Mouse (Mus musculus) forebrain, embryonic 16.5 days (tissue): Measurements from ENCODE around the gene Extl1. TPM values are rescaled to one million over a fixed set of nuclear protein-coding genes. Genes with fewer than 3 reads are reported as not detected.
A peak's percentile ranks its signal among the peaks of the same experiment; 100 is the strongest.

Experiments used
- ATAC-seq: fragments of 200-750 bp; cut with Nextera tagmentation; 2 replicates; pipeline ENCODE4 v1.8.0; 2017; ENCODE audit warnings: mild to moderate bottlenecking, moderate library complexity
- H3K27ac ChIP-seq: fragments of 300-500 bp; sonication (generic); 2 replicates; pipeline ENCODE4 v1.5.1; 2014; ENCODE audit warnings: low read length, control low read depth
- H3K27me3 ChIP-seq: fragments of 300-500 bp; sonication (generic); replicated peaks from 2 replicates; pipeline ENCODE4 v1.6.1; 2014; ENCODE audit warnings: low read length; ENCODE audit not compliant: control insufficient read depth, insufficient read depth
- H3K36me3 ChIP-seq: fragments of 300-500 bp; sonication (generic); 2 replicates; pipeline ENCODE4 v1.6.1; 2014; ENCODE audit not compliant: control insufficient read depth, insufficient read depth
- H3K4me1 ChIP-seq: fragments of 300-500 bp; sonication (generic); replicated peaks from 2 replicates; pipeline ENCODE4 v1.6.1; 2014; ENCODE audit warnings: low read length; ENCODE audit not compliant: control insufficient read depth, insufficient read depth
- H3K4me2 ChIP-seq: fragments of 300-500 bp; sonication (generic); 2 replicates; pipeline ENCODE4 v1.6.1; 2014; ENCODE audit warnings: mild to moderate bottlenecking, low read length, control low read depth
- H3K4me3 ChIP-seq: fragments of 300-500 bp; sonication (generic); replicated peaks from 2 replicates; pipeline ENCODE4 v1.5.1; 2014; ENCODE audit warnings: mild to moderate bottlenecking, low read length, control low read depth
- H3K9ac ChIP-seq: fragments of 300-500 bp; sonication (generic); replicated peaks from 2 replicates; pipeline ENCODE4 v1.6.1; 2014; ENCODE audit warnings: low read depth, low read length, control low read depth
- H3K9me3 ChIP-seq: fragments of 300-500 bp; sonication (generic); 2 replicates; pipeline ENCODE4 v1.6.1; 2016; ENCODE audit warnings: low read length; ENCODE audit not compliant: control insufficient read depth
- WGBS: fragments of 180-500 bp; shearing (Covaris S2); extraction: QIAGEN DNeasy Blood & Tissue Kit; methylation state at CpG from one replicate; pipeline ENCODE4 v1.1.7; 2014; 5-methylcytosine and 5-hydroxymethylcytosine counted together
- polyA plus RNA-seq: library from polyadenylated mRNA; unstranded; fragments of >200 nt; fragmentation: Nextera tagmentation; extraction: Ambion mirVana; gene quantifications from 2 replicates; pipeline ENCODE4 v1.2.1, GENCODE M21; 2015

Extl1 gene
- polyA plus RNA-seq, 1 experiment from 2014 or later, result 0.56 TPM

DNA sequence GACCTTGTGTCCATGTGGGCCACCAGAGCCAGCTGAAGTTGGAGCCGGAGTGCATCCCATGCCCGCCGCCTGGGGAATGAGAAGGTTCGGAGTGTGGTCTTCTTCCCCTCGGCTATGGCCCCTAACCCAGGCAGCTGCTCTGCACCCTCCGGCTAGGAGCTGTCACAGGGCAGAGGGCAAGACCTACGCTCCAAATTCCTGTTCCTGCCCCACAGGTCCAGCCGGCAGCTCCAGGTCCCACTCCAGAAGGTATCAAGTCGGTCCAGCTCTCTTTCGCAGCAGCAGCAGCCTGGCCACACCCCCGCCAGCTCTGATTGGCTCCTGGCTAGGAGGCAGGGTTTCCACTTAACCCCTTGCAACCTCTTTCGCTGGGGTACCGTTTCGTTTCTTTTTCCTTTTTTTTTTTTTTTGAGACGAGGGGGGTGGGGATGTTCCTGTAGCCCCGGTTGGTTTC is 11.3 kb downstream of the Extl1 start:
- WGBS, result under 1% methylated on average over 16 of the region's 16 CpGs
- H3K27me3 ChIP-seq, result peaks cover 31% of the 10 kb centered on the region
- H3K27ac ChIP-seq, result no peak overlapping the region
- ATAC-seq, result peak; percentile 88
- peaks cover 18% of the 10 kb centered on the region for H3K4me1 ChIP-seq
- peak overlapping the region; percentile 56 for H3K9ac ChIP-seq
- peak overlapping the region; percentile 98 for H3K4me2 ChIP-seq
- peak overlapping the region; percentile 59 for H3K4me3 ChIP-seq
- H3K9me3 ChIP-seq, result no peaks in the 10 kb centered on the region
- no peaks in the 10 kb centered on the region for H3K36me3 ChIP-seq

GRCm38 (mm10) chr4:134371316-134371855 is 12.3 kb downstream of the Extl1 start:
- peaks cover 18% of the 10 kb centered on the region for H3K4me1 ChIP-seq

GRCm38 (mm10) chr4:134370649-134371221 is 12.9 kb downstream of the Extl1 start:
- peak; percentile 13; the same call in 1 of the 2 replicates for ATAC-seq
- Histone ChIP-seq H3K36me3 (no peaks in the 10 kb centered on the region), H3K27ac (no peak overlapping the region), H3K4me3 (peak overlapping the region; percentile 22), H3K9me3 (no peaks in the 10 kb centered on the region), H3K27me3 (peaks cover 31% of the 10 kb centered on the region), H3K4me1 (peaks cover 18% of the 10 kb centered on the region), H3K4me2 (peak overlapping the region; percentile 98), H3K9ac (no peak overlapping the region)
- WGBS, result 1% methylated on average over 18 of the region's 18 CpGs

More at GRCm38 (mm10) chr4:134371316-134371855, 12.3 kb downstream of the Extl1 start:
- ATAC-seq, result no peak
- no peak overlapping the region for H3K9ac ChIP-seq
- no peak overlapping the region for H3K27ac ChIP-seq
- H3K9me3 ChIP-seq, result no peaks in the 10 kb centered on the region
- H3K4me3 ChIP-seq, result peak overlapping the region; percentile 59
- peak overlapping the region; percentile 98 for H3K4me2 ChIP-seq
- H3K27me3 ChIP-seq, result peaks cover 31% of the 10 kb centered on the region
- H3K36me3 ChIP-seq, result no peaks in the 10 kb centered on the region
- 2% methylated on average over 17 of the region's 17 CpGs for WGBS

DNA sequence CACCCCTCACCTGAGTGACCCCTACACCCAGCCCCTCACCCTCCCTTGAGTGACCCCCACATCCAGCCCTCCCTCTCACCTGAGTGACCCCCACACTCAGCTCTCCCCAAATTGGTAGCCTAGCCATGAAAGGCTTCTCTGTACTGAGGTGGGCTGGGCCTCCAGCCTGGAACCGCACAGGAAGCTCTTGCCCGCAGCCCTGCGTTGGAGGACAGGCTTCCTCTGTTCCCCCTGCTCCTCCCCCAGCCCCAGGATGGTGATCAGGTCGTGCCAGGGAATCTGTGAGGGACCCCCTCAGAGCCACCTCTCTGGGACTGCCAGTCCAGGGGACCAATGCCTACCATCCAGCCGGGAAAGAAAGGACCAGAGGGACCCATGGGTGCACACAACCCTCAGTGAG is 18.4 kb downstream of the Extl1 start:
- Histone ChIP-seq H3K27me3 (peaks cover 12% of the 10 kb centered on the region), H3K4me2 (no peak overlapping the region), H3K27ac (no peak overlapping the region), H3K4me3 (no peak overlapping the region), H3K36me3 (no peaks in the 10 kb centered on the region), H3K9me3 (no peaks in the 10 kb centered on the region), H3K9ac (no peak overlapping the region), H3K4me1 (no peaks in the 10 kb centered on the region)
- 53% methylated on average over 5 of the region's 5 CpGs for WGBS
- ATAC-seq, result no peak

DNA sequence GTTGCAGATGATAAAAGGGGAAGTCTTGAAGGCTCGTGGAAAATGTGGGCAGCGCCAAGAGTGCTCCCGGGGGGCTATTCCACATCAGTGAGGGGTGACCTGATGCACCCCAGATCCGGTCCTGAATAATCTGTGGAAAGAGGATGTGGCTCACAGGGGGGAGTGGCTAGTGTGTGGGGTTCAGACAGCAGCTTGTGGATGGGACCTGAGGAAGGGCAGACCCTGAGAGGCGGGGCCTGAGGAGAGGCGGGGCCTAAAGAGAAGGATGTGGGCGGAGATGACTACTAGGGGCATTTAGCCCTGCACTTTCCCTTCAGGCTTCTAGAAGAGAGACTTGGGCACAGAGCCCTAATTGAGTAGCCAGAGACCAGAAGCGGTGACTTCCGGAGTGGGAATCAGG is 21.1 kb downstream of the Extl1 start:
- no peak overlapping the region for H3K4me3 ChIP-seq
- H3K4me2 ChIP-seq, result no peak overlapping the region
- ATAC-seq, result no peak

DNA sequence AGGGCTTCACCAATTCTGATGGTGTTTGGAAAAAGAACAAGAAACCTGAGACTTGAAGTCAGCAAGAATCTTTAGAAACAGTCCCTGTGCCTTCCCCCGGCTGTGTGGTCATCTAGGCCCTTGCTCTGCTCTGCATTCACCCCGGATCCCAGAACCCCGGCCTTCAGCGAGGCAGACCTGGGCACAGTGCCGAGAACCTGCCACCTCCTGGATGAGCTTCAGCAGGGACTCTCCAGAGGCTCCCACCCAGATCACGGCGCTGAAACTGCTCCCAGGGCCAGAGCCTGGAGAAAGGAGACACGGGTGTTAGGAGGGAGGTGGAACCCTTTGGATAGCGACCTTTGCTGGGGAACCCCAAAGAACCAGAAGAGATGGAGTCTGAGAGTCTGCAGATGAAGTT is 21.5 kb downstream of the Extl1 start:
- no peaks in the 10 kb centered on the region for H3K27me3 ChIP-seq

More for the DNA sequence above, 21.1 kb downstream of the Extl1 start:
- Histone ChIP-seq H3K36me3 (no peaks in the 10 kb centered on the region), H3K4me1 (no peaks in the 10 kb centered on the region; the same call in 1 of the 2 replicates), H3K27ac (no peak overlapping the region), H3K27me3 (no peaks in the 10 kb centered on the region), H3K9ac (no peak overlapping the region), H3K9me3 (no peaks in the 10 kb centered on the region)
- WGBS, result 19% methylated on average over 9 of the region's 9 CpGs

GRCm38 (mm10) chr4:134361215-134361614 is 22.4 kb downstream of the Extl1 start:
- H3K9ac ChIP-seq, result no peak overlapping the region
- H3K4me3 ChIP-seq, result no peak overlapping the region
- no peaks in the 10 kb centered on the region for H3K9me3 ChIP-seq
- 58% methylated on average over 5 of the region's 5 CpGs for WGBS
- no peak overlapping the region for H3K4me2 ChIP-seq
- H3K27me3 ChIP-seq, result no peaks in the 10 kb centered on the region
- no peaks in the 10 kb centered on the region for H3K36me3 ChIP-seq
- no peak overlapping the region for H3K27ac ChIP-seq
- peaks cover 5% of the 10 kb centered on the region; the same call in 1 of the 2 replicates for H3K4me1 ChIP-seq
- ATAC-seq, result no peak

More for the DNA sequence above, 21.5 kb downstream of the Extl1 start:
- H3K36me3 ChIP-seq, result no peaks in the 10 kb centered on the region
- H3K4me3 ChIP-seq, result no peak overlapping the region
- ATAC-seq, result no peak
- H3K4me1 ChIP-seq, result peaks cover 3% of the 10 kb centered on the region; the same call in 1 of the 2 replicates
- no peaks in the 10 kb centered on the region for H3K9me3 ChIP-seq
- WGBS, result 63% methylated on average over 9 of the region's 9 CpGs
- no peak overlapping the region for H3K9ac ChIP-seq
- no peak overlapping the region for H3K27ac ChIP-seq
- H3K4me2 ChIP-seq, result no peak overlapping the region

GRCm38 (mm10) chr4:134359649-134360048 is 24.0 kb downstream of the Extl1 start:
- WGBS, result 87% methylated on average over 6 of the region's 6 CpGs
- no peak for ATAC-seq

DNA sequence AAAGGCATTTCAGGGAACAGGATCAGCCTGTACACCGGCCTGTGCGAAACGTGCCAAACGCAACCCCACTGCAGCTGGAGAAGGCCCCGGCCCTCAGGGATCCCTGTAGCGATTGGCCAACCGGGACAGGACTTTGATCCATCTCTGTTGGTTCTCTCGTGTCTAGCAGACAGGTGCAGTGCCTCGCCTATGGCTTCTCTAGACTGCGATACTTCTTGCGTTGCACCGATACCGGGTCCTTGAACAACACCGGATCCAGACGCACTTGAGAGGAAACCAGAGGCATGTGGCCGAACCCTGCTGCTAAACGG is 26.2 kb downstream of the Extl1 start:
- peaks cover 5% of the 10 kb centered on the region; the same call in 1 of the 2 replicates for H3K4me1 ChIP-seq
- WGBS, result 33% methylated on average over 17 of the region's 17 CpGs
- ATAC-seq, result no peak
- H3K4me2 ChIP-seq, result peak overlapping the region; percentile 50
- no peak overlapping the region for H3K27ac ChIP-seq
- H3K27me3 ChIP-seq, result no peaks in the 10 kb centered on the region
- peak overlapping the region; percentile 27 for H3K4me3 ChIP-seq
- no peaks in the 10 kb centered on the region for H3K36me3 ChIP-seq
- H3K9me3 ChIP-seq, result no peaks in the 10 kb centered on the region
- H3K9ac ChIP-seq, result peak overlapping the region; percentile 46

More at GRCm38 (mm10) chr4:134359649-134360048, 24.0 kb downstream of the Extl1 start:
- Histone ChIP-seq H3K4me2 (no peak overlapping the region), H3K27me3 (no peaks in the 10 kb centered on the region), H3K4me3 (no peak overlapping the region), H3K9ac (no peak overlapping the region), H3K36me3 (no peaks in the 10 kb centered on the region), H3K4me1 (peaks cover 5% of the 10 kb centered on the region; the same call in 1 of the 2 replicates), H3K27ac (no peak overlapping the region), H3K9me3 (no peaks in the 10 kb centered on the region)
